Mouse (Mus musculus): ENCODE measurements around the gene Anapc11. TPM values are rescaled to one million over a fixed set of nuclear protein-coding genes. Genes with fewer than 3 reads are reported as not detected.
A peak's percentile ranks its signal among the peaks of the same experiment; 100 is the strongest.

Gene Anapc11
- polyA plus RNA-seq, 1 experiment from 2014 or later = 208 TPM

DNA sequence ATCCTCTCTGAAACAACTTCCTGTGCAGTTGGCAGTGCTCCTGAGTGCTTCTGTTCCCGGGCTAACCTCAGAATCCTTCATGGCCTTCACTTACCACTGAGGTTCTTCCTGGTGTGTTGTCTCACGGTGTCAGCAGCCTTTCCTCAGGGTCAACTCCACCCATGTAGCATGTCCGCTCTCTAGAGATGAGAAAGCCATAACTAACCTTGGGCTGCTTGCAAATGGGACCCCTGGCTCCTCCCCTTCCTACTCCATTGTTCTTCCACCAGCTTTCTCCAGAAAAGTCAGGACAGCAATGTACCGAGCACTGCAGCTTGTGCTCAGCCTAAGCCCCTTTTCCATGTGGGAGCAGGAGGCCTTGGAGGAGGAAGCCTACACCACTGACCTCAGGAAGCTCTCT is 8.5 kb downstream of the Anapc11 start:
- peaks cover 25% of the 10 kb centered on the region for H3K36me3 ChIP-seq (ENCODE audit: control insufficient read depth, insufficient read depth, low read length)
- H3K27me3 ChIP-seq (replicated peaks; ENCODE audit: control insufficient read depth, insufficient read depth, low read length) = peaks cover 4% of the 10 kb centered on the region; the same call in 1 of the 2 replicates
- H3K4me1 ChIP-seq (replicated peaks; ENCODE audit: control insufficient read depth, insufficient read depth, low read length) = peaks cover 33% of the 10 kb centered on the region
- no peak for ATAC-seq (replicated peaks; ENCODE audit: low FRiP score)
- H3K9me3 ChIP-seq (ENCODE audit: control insufficient read depth, low read length) = no peaks in the 10 kb centered on the region
- no peak overlapping the region for H3K27ac ChIP-seq (ENCODE audit: low read depth, low read length)
- no peak overlapping the region for H3K9ac ChIP-seq (ENCODE audit: low read depth, low read length)
- no peak overlapping the region for H3K4me2 ChIP-seq
- no peak for DNase-seq (ENCODE audit: low spot score)
- 81% methylated on average over 4 of the region's 4 CpGs for WGBS
- H3K4me3 ChIP-seq (ENCODE audit: low read depth, low read length) = no peak overlapping the region

DNA sequence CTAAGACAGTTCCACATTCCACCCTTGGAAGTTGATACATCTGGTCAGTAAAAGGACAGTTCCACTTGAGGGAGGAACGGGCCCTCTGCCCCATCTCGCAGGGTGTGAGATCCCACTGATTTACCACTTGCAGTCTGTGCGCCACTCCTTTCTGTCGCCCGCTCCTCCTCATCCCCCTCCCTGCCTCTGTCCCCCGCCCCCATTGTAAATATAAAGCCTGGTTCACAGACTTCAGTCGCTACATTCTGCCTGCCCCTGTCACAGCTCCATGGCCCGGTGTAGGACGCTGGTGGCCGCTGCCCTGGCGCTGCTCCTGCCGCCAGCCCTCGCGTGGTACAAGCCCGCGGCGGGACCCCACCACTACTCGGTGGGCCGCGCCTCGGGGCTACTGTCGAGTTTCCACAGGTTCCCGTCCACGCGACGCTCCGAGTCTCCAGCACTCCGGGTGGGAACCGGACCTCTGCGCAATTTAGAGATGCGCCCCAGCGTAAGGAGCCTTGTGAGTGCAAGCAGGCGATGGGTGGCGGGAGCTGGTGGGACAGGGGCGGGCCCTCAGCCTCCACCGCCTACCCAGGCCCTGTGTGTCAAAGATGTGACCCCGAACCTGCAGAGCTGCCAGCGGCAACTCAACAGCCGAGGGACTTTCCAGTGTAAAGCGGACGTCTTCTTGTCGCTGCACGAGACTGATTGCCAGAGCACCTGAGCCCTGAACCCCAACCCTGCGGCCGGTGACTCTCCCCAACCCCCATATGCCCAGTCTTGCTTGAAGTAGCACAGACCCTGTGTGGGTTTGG is 10.2 kb downstream of the Anapc11 start, which contains the start of gene Npb:
TSS of gene Npb (plus strand) at position 237 of the 794 bp plus-strand sequence.
- Histone ChIP-seq H3K4me1 (replicated peaks; ENCODE audit: control insufficient read depth, insufficient read depth, low read length) (peaks cover 25% of the 10 kb centered on the region), H3K9ac (ENCODE audit: low read depth, low read length) (peak within 1 kb of the TSS; percentile 57), H3K27me3 (replicated peaks; ENCODE audit: control insufficient read depth, insufficient read depth, low read length) (peaks cover 4% of the 10 kb centered on the region; the same call in 1 of the 2 replicates), H3K36me3 (ENCODE audit: control insufficient read depth, insufficient read depth, low read length) (peaks cover 33% of the 10 kb centered on the region), H3K4me2 (peak within 1 kb of the TSS; percentile 66), H3K27ac (ENCODE audit: low read depth, low read length) (peak within 1 kb of the TSS; percentile 36; the same call in 1 of the 2 replicates), H3K9me3 (ENCODE audit: control insufficient read depth, low read length) (no peaks in the 10 kb centered on the region), H3K4me3 (ENCODE audit: low read depth, low read length) (peak within 1 kb of the TSS; percentile 40)
- DNase-seq (ENCODE audit: low spot score) (no peak), ATAC-seq (replicated peaks; ENCODE audit: low FRiP score) (no peak)
- WGBS = 15% methylated on average over 45 of the region's 45 CpGs

DNA sequence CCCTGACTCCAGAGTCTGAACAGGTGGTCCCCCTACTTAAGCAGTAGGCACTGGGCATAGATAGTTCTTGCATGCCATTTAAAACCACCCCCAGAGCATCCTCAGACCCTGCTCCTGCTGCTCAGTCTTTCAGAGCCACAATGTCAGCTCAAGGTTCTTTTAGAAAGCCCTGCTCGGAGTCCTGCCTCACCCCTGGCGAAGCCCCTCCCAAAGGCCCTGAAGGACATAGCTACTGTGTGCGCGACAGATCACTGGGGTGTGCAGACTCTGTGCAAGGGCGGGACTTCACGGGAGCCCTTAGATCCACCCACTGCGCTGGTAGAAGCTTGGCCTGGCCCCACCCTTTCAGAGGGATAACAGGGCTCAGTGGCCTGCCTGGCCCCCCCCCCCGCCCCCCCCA is 11.0 kb downstream of the Anapc11 start:
- 0 out of 2 replicates have a peak overlapping the region, but pooled peaks have one; percentile 40 for H3K4me3 ChIP-seq (ENCODE audit: low read depth, low read length)
- H3K27ac ChIP-seq (ENCODE audit: low read depth, low read length) = peak overlapping the region; percentile 36; the same call in 1 of the 2 replicates
- 32% methylated on average over 8 of the region's 8 CpGs for WGBS

DNA sequence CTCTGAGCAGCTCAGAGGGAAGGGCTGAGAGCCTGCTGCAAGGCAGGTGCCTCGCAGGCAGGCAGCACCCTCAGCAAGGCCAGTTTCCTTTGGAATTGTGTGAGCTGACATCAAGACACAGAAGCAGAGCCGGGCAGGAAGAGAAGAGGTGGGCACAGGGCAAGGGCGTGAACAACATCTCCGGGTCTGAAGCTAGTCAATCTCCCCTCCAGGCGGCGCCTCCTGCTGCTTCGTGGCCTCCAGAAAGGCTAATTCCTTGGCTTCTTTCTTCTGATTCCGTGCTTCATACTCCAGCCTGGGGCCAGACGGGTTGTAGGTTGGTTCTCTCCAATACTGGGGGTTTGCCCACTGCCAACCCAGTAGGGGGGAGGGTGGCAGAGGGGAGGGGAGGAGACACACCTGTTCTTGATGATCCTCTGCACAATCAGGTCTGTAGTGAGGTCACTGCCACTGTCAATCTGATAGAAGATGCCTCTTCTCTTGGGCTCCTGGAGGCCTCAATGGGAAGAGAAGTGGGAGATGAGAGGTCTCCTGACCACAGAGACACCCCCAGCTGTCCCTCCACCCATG is 12.3 kb downstream of the Anapc11 start:
- H3K27me3 ChIP-seq (replicated peaks; ENCODE audit: control insufficient read depth, insufficient read depth, low read length) = peaks cover 4% of the 10 kb centered on the region; the same call in 1 of the 2 replicates
- H3K9ac ChIP-seq (ENCODE audit: low read depth, low read length) = no peak overlapping the region
- H3K27ac ChIP-seq (ENCODE audit: low read depth, low read length) = no peak overlapping the region
- H3K4me1 ChIP-seq (replicated peaks; ENCODE audit: control insufficient read depth, insufficient read depth, low read length) = peaks cover 18% of the 10 kb centered on the region
- peaks cover 36% of the 10 kb centered on the region for H3K36me3 ChIP-seq (ENCODE audit: control insufficient read depth, insufficient read depth, low read length)
- H3K9me3 ChIP-seq (ENCODE audit: control insufficient read depth, low read length) = no peaks in the 10 kb centered on the region
- WGBS = 87% methylated on average over 9 of the region's 9 CpGs
- H3K4me3 ChIP-seq (ENCODE audit: low read depth, low read length) = no peak overlapping the region
- H3K4me2 ChIP-seq = no peak overlapping the region
- no peak for ATAC-seq (replicated peaks; ENCODE audit: low FRiP score)
- DNase-seq (ENCODE audit: low spot score) = no peak

More for the DNA sequence above, 11.0 kb downstream of the Anapc11 start:
- no peaks in the 10 kb centered on the region for H3K9me3 ChIP-seq (ENCODE audit: control insufficient read depth, low read length)
- peaks cover 30% of the 10 kb centered on the region for H3K36me3 ChIP-seq (ENCODE audit: control insufficient read depth, insufficient read depth, low read length)
- no peak for DNase-seq (ENCODE audit: low spot score)
- peak overlapping the region; percentile 66 for H3K4me2 ChIP-seq
- peaks cover 18% of the 10 kb centered on the region for H3K4me1 ChIP-seq (replicated peaks; ENCODE audit: control insufficient read depth, insufficient read depth, low read length)
- H3K9ac ChIP-seq (ENCODE audit: low read depth, low read length) = peak overlapping the region; percentile 42; the same call in 1 of the 2 replicates
- peaks cover 4% of the 10 kb centered on the region; the same call in 1 of the 2 replicates for H3K27me3 ChIP-seq (replicated peaks; ENCODE audit: control insufficient read depth, insufficient read depth, low read length)
- peak; percentile 76 for ATAC-seq (replicated peaks; ENCODE audit: low FRiP score)

DNA sequence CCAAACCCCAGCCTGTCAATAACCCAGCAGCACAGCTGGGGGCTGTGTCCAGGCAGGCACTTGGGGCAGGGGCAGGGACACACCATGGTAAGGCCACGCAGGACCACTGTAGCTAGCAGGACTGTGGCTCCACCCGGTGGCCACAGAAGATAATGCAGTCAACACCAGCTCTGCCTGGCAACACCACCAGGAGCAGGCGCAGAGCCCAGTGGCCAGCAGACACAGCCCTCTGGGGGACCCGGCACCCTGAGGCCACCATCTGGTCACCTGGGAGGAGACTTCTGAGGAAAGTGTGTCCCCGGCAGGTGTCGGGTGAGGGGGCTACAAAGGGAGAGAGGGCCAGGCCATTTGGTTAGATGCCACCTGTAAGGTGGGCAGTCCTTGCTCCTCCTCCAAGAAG is 14.5 kb downstream of the Anapc11 start:
- Histone ChIP-seq H3K4me3 (ENCODE audit: low read depth, low read length) (no peak overlapping the region), H3K4me2 (no peak overlapping the region; the same call in 1 of the 2 replicates), H3K9ac (ENCODE audit: low read depth, low read length) (no peak overlapping the region), H3K27ac (ENCODE audit: low read depth, low read length) (no peak overlapping the region), H3K36me3 (ENCODE audit: control insufficient read depth, insufficient read depth, low read length) (peaks cover 35% of the 10 kb centered on the region), H3K9me3 (ENCODE audit: control insufficient read depth, low read length) (no peaks in the 10 kb centered on the region), H3K4me1 (replicated peaks; ENCODE audit: control insufficient read depth, insufficient read depth, low read length) (peaks cover 33% of the 10 kb centered on the region), H3K27me3 (replicated peaks; ENCODE audit: control insufficient read depth, insufficient read depth, low read length) (peaks cover 4% of the 10 kb centered on the region; the same call in 1 of the 2 replicates)
- DNase-seq (ENCODE audit: low spot score) (peak; percentile 69), ATAC-seq (replicated peaks; ENCODE audit: low FRiP score) (no peak)
- 38% methylated on average over 6 of the region's 6 CpGs for WGBS

DNA sequence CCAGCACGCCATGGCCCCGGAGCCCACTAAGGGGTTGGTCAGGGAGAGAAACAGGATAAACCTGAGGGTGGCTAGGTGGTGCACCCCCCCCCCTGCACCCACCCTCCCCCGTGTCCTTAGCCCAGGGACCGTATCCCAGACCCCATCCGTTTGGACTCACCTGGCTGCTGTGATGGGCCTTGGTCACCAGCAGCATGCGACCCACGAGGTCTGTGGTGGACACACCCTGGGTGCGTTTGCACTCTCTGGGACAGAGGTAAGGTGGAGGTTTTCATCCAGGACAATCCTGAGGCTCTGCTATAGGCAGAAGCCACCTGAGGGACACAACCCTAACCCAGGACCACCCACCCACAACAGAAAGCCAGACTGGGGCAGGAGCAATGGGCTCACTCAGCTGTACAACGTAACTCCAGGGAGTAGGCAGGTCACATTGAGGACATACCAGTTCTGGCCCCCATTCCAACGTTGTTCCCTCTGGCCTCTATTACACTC is 15.3 kb downstream of the Anapc11 start:
- H3K27ac ChIP-seq (ENCODE audit: low read depth, low read length) = no peak overlapping the region
- no peak for ATAC-seq (replicated peaks; ENCODE audit: low FRiP score)
- peaks cover 39% of the 10 kb centered on the region for H3K36me3 ChIP-seq (ENCODE audit: control insufficient read depth, insufficient read depth, low read length)
- peaks cover 33% of the 10 kb centered on the region for H3K4me1 ChIP-seq (replicated peaks; ENCODE audit: control insufficient read depth, insufficient read depth, low read length)
- H3K4me2 ChIP-seq = no peak overlapping the region
- peaks cover 2% of the 10 kb centered on the region; the same call in 1 of the 2 replicates for H3K27me3 ChIP-seq (replicated peaks; ENCODE audit: control insufficient read depth, insufficient read depth, low read length)
- WGBS = 83% methylated on average over 10 of the region's 10 CpGs
- no peaks in the 10 kb centered on the region for H3K9me3 ChIP-seq (ENCODE audit: control insufficient read depth, low read length)
- H3K4me3 ChIP-seq (ENCODE audit: low read depth, low read length) = no peak overlapping the region
- no peak overlapping the region for H3K9ac ChIP-seq (ENCODE audit: low read depth, low read length)
- no peak for DNase-seq (ENCODE audit: low spot score)

DNA sequence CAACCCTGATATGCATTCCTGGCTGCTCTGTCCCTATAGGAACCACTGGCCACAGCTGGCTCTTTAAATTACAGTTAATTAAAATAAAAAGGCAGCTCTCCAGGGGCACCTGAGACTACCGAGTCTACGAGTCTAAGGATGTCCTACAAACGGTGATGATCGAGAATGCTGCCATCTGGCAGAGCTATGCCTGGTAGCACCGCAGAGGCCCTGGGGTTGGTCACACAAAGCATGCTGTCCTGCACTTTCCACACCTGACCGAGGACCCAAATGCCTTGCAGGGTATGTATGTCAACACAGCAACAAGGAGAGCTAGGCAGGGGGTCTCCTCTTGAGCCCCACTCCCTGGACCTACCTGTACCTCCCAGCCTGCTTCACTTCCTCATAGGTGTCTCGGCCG is 15.8 kb downstream of the Anapc11 start:
- Histone ChIP-seq H3K9me3 (ENCODE audit: control insufficient read depth, low read length) (no peaks in the 10 kb centered on the region), H3K36me3 (ENCODE audit: control insufficient read depth, insufficient read depth, low read length) (peaks cover 44% of the 10 kb centered on the region), H3K4me3 (ENCODE audit: low read depth, low read length) (no peak overlapping the region), H3K27ac (ENCODE audit: low read depth, low read length) (no peak overlapping the region), H3K4me2 (no peak overlapping the region), H3K27me3 (replicated peaks; ENCODE audit: control insufficient read depth, insufficient read depth, low read length) (no peaks in the 10 kb centered on the region), H3K4me1 (replicated peaks; ENCODE audit: control insufficient read depth, insufficient read depth, low read length) (peaks cover 31% of the 10 kb centered on the region), H3K9ac (ENCODE audit: low read depth, low read length) (no peak overlapping the region)
- 86% methylated on average over 8 of the region's 8 CpGs for WGBS
- ATAC-seq (replicated peaks; ENCODE audit: low FRiP score) (no peak), DNase-seq (ENCODE audit: low spot score) (no peak)

DNA sequence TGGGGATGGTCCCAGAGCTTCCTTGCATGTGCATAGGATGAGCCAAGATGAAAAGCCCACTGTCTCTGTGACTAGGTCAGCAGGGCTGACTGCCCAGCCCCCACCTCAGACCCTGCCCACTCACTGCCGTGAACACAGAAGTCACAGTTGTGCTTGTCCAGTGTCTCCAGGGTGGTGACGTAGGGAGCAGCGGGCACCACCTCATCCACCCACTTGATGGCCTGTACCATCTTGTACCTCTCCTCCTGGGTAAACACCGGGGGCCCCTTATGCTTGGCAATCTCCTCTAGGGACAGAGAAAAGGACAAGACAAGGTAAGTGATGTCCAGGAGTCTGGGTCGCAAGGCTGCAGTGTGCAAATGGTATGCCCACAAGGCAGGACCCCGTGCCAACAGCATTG is 16.9 kb downstream of the Anapc11 start:
- H3K4me2 ChIP-seq = no peak overlapping the region
- H3K9ac ChIP-seq (ENCODE audit: low read depth, low read length) = no peak overlapping the region
- H3K36me3 ChIP-seq (ENCODE audit: control insufficient read depth, insufficient read depth, low read length) = peaks cover 51% of the 10 kb centered on the region
- H3K9me3 ChIP-seq (ENCODE audit: control insufficient read depth, low read length) = no peaks in the 10 kb centered on the region
- 89% methylated on average over 6 of the region's 6 CpGs for WGBS
- ATAC-seq (replicated peaks; ENCODE audit: low FRiP score) (no peak), DNase-seq (ENCODE audit: low spot score) (no peak)
- H3K4me3 ChIP-seq (ENCODE audit: low read depth, low read length) = no peak overlapping the region
- H3K27me3 ChIP-seq (replicated peaks; ENCODE audit: control insufficient read depth, insufficient read depth, low read length) = no peaks in the 10 kb centered on the region
- peaks cover 23% of the 10 kb centered on the region for H3K4me1 ChIP-seq (replicated peaks; ENCODE audit: control insufficient read depth, insufficient read depth, low read length)
- H3K27ac ChIP-seq (ENCODE audit: low read depth, low read length) = no peak overlapping the region

Data from liver, embryonic 11.5 days (tissue).